Mouse (Mus musculus) forebrain, embryonic 10.5 days (tissue): Measurements from ENCODE around the gene Abr. TPM values are rescaled to one million over a fixed set of nuclear protein-coding genes. Genes with fewer than 3 reads are reported as not detected.

Experiments
- DNase-seq: peaks from one replicate; pipeline ENCODE4 v3.0.0-alpha.2; 2017; ENCODE audit warnings: low spot score; ENCODE audit errors: extremely low spot score
- H3K27ac ChIP-seq: fragments of 300-500 bp; sonication (generic); 2 replicates; pipeline ENCODE4 v1.5.1; 2016; ENCODE audit warnings: mild to moderate bottlenecking
- H3K27me3 ChIP-seq: fragments of 300-500 bp; sonication (generic); 2 replicates; pipeline ENCODE4 v1.6.1; 2016; ENCODE audit warnings: mild to moderate bottlenecking; ENCODE audit not compliant: poor library complexity, severe bottlenecking
- H3K36me3 ChIP-seq: fragments of 300-500 bp; sonication (generic); replicated peaks from 2 replicates; pipeline ENCODE4 v1.6.1; 2016; ENCODE audit warnings: mild to moderate bottlenecking, moderate library complexity
- H3K4me1 ChIP-seq: fragments of 300-500 bp; sonication (generic); 2 replicates; pipeline ENCODE4 v1.6.1; 2016
- H3K4me3 ChIP-seq: fragments of 300-500 bp; sonication (generic); 2 replicates; pipeline ENCODE4 v1.5.1; 2016; ENCODE audit warnings: mild to moderate bottlenecking, moderate library complexity
- H3K9me3 ChIP-seq: fragments of 300-500 bp; sonication (generic); 2 replicates; pipeline ENCODE4 v1.6.1; 2016; ENCODE audit warnings: mild to moderate bottlenecking, moderate library complexity
- WGBS: fragments of 180-500 bp; shearing (Covaris S2); methylation state at CpG from one replicate; pipeline ENCODE4 v1.1.7; 2016; 5-methylcytosine and 5-hydroxymethylcytosine counted together
- polyA plus RNA-seq: library from polyadenylated mRNA; unstranded; fragments of >200 nt; fragmentation: Nextera tagmentation; extraction: Ambion mirVana; gene quantifications from 2 replicates; pipeline ENCODE4 v1.2.1, GENCODE M21; 2016

The Abr gene
- 25.8 and 27.0 TPM in 2 replicates for polyA plus RNA-seq

DNA sequence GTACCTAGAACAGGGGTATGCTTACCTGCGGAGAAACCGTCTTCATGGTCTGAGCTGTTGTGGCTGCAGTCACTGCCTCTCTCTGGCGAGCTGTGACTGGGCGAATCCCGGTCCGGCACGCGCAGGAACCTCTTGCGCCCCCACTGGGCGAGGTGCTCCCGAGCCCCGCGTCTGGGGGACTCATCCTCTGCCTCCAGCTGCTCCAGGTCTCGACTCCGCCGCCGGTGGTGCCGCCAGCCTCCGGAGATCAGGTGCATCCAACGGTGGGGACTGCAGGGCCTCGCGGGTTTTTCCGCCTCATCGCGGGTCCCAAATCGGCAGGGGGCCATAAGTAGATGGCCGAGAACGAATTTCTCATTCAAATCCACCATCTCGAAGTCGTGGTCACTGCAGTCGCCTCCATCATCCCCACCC is at the start of gene Abr:
TSS of gene Abr (minus strand) at position 163 of the 414 bp plus-strand sequence.
- under 1% methylated on average over 31 of the region's 31 CpGs for WGBS
- H3K27ac ChIP-seq, result peak within 1 kb of the TSS; percentile 88

GRCm38 (mm10) chr11:76667807-76668206 is 45.7 kb upstream of the Abr start:
- no peaks in the 10 kb centered on the region for H3K9me3 ChIP-seq
- DNase-seq, result no peak
- H3K27me3 ChIP-seq, result peaks cover 96% of the 10 kb centered on the region
- H3K36me3 ChIP-seq, result no peaks in the 10 kb centered on the region
- 32% methylated on average over 4 of the region's 4 CpGs for WGBS
- peaks cover 23% of the 10 kb centered on the region for H3K4me1 ChIP-seq
- H3K4me3 ChIP-seq, result no peak overlapping the region
- no peak overlapping the region for H3K27ac ChIP-seq

More for the DNA sequence above, at the start of gene Abr:
- Histone ChIP-seq H3K36me3 (no peaks in the 10 kb centered on the region), H3K4me1 (peaks cover 37% of the 10 kb centered on the region), H3K4me3 (peak within 1 kb of the TSS; percentile 78), H3K9me3 (no peaks in the 10 kb centered on the region), H3K27me3 (peaks cover 69% of the 10 kb centered on the region)
- peak; percentile 60 for DNase-seq

DNA sequence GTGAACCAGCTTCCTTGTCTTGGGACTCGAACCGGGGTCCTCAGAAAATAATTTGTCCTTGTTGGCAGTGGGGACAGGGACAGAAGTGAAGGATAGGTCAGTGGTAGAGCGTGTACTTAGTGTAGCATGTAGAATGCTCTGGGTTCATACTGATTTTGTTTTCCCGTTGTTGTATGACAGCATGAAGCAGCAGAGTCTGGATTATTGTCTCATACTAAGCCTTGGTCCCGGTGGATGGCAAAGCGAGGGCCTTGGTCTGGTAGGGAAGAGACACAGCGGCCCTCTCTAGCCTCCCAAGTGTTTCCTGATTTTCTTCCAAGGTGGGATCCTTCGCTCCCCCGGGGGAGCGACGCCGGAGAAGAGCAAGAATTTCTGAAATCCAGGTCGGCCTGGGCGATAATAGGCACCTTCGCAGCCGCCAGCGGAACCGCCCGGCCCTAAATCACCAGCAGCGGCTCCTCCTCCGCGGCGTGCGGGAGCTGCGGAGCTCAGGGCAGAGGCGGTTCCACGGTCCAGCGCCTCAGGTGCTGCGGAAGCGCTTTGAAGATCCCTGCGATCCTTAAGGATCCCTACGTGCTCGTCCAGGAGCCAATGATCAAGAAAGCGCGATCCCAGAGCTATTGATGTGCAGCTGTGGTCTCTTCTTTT is 44.0 kb upstream of the Abr start:
- no peak for DNase-seq
- Histone ChIP-seq H3K36me3 (no peaks in the 10 kb centered on the region), H3K9me3 (no peaks in the 10 kb centered on the region), H3K4me1 (peaks cover 23% of the 10 kb centered on the region), H3K27ac (no peak overlapping the region), H3K4me3 (peak overlapping the region; percentile 44), H3K27me3 (peaks cover 79% of the 10 kb centered on the region)
- 7% methylated on average over 35 of the region's 35 CpGs for WGBS

DNA sequence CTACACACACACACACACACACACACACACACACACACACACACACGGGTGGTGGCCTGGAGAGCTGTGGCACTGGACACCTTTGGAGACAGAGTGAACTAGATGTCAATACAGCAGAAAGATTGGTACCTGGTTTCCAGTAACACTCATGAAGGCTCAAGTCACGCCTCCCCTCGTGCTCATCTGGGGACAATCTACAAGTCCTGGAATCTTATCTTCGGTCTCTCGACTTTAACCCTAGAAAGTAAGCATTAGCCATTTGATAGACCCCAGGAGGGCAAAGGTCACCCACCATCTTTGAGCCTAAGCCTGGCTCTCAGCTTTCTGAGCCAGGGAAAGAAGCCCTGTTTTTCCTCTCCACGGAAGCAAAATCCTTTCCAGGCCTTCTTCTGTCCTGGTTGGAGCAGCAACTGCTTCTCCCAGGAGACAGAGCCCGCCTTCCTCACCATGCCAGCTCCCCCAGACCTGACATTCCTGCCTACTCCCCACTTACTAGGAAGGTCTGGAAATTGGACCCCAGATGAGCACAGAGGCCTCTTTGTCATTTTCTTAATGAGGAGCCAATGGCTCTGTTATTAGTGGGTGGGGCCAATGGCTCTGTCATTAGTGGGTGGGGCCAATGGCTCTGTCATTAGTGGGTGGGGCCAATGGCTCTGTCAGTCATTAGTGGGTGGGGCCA is 39.8 kb upstream of the Abr start:
- Histone ChIP-seq H3K4me1 (peaks cover 26% of the 10 kb centered on the region), H3K36me3 (no peaks in the 10 kb centered on the region), H3K27ac (no peak overlapping the region), H3K27me3 (peaks cover 45% of the 10 kb centered on the region), H3K9me3 (no peaks in the 10 kb centered on the region), H3K4me3 (no peak overlapping the region)
- WGBS, result 70% methylated on average over 7 of the region's 7 CpGs
- no peak for DNase-seq

DNA sequence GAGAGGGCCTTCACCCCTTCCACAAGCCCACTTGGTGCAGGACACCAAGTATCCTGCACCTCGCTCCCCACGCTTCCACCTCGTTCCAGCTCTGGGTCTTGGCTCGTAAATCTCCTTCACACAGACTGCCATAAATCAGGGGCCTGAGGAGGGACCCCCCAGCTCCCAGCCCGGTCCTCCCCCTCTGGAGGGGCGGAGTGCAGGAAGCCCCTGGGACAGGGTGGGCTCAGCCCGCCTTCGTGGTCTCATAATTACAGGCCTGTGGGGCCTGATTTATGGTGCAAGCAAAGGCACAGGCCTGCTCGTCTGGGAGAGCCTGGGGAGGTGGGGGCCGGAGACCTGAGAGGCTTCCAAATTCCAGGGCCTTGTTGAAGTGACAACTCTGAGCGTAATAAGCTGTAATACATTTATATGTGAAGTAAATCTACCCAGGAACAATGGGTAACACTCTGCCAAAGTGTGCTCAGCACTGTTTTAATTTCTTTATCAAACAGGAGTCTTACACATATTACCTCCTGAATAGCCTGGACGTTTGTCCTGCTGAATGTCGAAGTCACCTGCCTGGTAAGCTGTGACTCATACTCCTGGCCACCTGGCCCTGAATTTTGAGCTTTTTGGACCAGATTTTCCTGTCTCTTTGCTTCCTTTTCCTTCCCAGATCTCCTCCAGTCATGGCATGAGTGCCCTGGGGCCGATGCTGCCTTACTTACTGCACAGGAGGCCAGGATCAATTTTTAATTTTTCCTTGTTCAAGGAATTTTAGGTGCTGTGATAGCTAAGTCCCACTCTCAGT is 37.2 kb upstream of the Abr start:
- Histone ChIP-seq H3K27ac (no peak overlapping the region), H3K9me3 (no peaks in the 10 kb centered on the region), H3K4me3 (no peak overlapping the region), H3K4me1 (peaks cover 19% of the 10 kb centered on the region), H3K27me3 (peaks cover 23% of the 10 kb centered on the region), H3K36me3 (no peaks in the 10 kb centered on the region)
- WGBS, result 85% methylated on average over 14 of the region's 14 CpGs
- no peak for DNase-seq

GRCm38 (mm10) chr11:76657450-76657970 is 35.4 kb upstream of the Abr start:
- Histone ChIP-seq H3K36me3 (no peaks in the 10 kb centered on the region), H3K27me3 (peaks cover 12% of the 10 kb centered on the region; the same call in 1 of the 2 replicates), H3K9me3 (no peaks in the 10 kb centered on the region), H3K4me1 (peaks cover 20% of the 10 kb centered on the region), H3K27ac (no peak overlapping the region), H3K4me3 (no peak overlapping the region)
- 47% methylated on average over 4 of the region's 4 CpGs for WGBS
- no peak for DNase-seq

GRCm38 (mm10) chr11:76655106-76655505 is 33.0 kb upstream of the Abr start:
- 8% methylated on average over 10 of the region's 10 CpGs for WGBS
- H3K4me1 ChIP-seq, result peaks cover 18% of the 10 kb centered on the region
- peak overlapping the region; percentile 36 for H3K4me3 ChIP-seq
- no peaks in the 10 kb centered on the region for H3K9me3 ChIP-seq
- no peak overlapping the region for H3K27ac ChIP-seq
- DNase-seq, result no peak
- H3K27me3 ChIP-seq, result peaks cover 35% of the 10 kb centered on the region
- no peaks in the 10 kb centered on the region for H3K36me3 ChIP-seq

DNA sequence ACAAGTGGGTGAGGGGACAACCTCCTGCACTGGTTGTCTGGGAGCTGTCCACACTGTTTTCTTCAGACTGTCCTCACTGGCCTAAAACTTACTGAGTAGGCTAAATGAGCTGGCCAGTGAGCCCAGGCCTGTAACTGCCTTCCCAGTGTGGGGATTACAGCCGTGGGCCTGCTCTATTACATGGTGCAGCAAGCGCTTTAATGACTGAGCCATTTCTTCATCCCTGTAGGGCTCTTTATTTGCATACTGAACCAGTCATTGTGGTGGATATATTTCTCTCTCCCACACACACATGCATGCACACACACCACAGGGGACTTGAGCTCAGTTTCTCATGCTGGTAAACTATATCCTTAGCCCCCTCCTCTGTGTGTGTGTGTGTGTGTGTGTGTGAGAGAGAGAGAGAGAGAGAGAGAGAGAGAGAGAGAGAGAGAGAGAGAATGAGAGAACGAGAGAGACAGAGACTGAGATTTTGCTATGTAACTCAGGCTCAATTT is 30.8 kb upstream of the Abr start:
- no peaks in the 10 kb centered on the region for H3K36me3 ChIP-seq
- peaks cover 55% of the 10 kb centered on the region for H3K27me3 ChIP-seq
- H3K4me1 ChIP-seq, result peaks cover 15% of the 10 kb centered on the region
- H3K4me3 ChIP-seq, result no peak overlapping the region
- H3K9me3 ChIP-seq, result no peaks in the 10 kb centered on the region
- DNase-seq, result no peak
- WGBS, result 62% methylated on average over 3 of the region's 3 CpGs
- H3K27ac ChIP-seq, result no peak overlapping the region

GRCm38 (mm10) chr11:76650862-76651560 is 28.9 kb upstream of the Abr start:
- 70% methylated on average over 14 of the region's 14 CpGs for WGBS

GRCm38 (mm10) chr11:76647500-76647899 is 25.4 kb upstream of the Abr start:
- H3K27ac ChIP-seq, result no peak overlapping the region

More at GRCm38 (mm10) chr11:76650862-76651560, 28.9 kb upstream of the Abr start:
- peaks cover 58% of the 10 kb centered on the region for H3K27me3 ChIP-seq
- H3K4me1 ChIP-seq, result peaks cover 27% of the 10 kb centered on the region
- no peak for DNase-seq
- no peak overlapping the region for H3K4me3 ChIP-seq
- no peaks in the 10 kb centered on the region for H3K36me3 ChIP-seq
- H3K9me3 ChIP-seq, result no peaks in the 10 kb centered on the region
- H3K27ac ChIP-seq, result no peak overlapping the region

GRCm38 (mm10) chr11:76647062-76647461 is 24.9 kb upstream of the Abr start:
- Histone ChIP-seq H3K4me3 (peak overlapping the region; percentile 36), H3K27ac (no peak overlapping the region), H3K4me1 (peaks cover 38% of the 10 kb centered on the region), H3K27me3 (peaks cover 90% of the 10 kb centered on the region), H3K36me3 (no peaks in the 10 kb centered on the region), H3K9me3 (no peaks in the 10 kb centered on the region)
- peak; percentile 32 for DNase-seq
- WGBS, result 3% methylated on average over 7 of the region's 7 CpGs

More at GRCm38 (mm10) chr11:76647500-76647899, 25.4 kb upstream of the Abr start:
- Histone ChIP-seq H3K4me3 (peak overlapping the region; percentile 36), H3K4me1 (peaks cover 42% of the 10 kb centered on the region), H3K36me3 (no peaks in the 10 kb centered on the region), H3K9me3 (no peaks in the 10 kb centered on the region), H3K27me3 (peaks cover 90% of the 10 kb centered on the region)
- WGBS, result 6% methylated on average over 9 of the region's 9 CpGs
- peak; percentile 83 for DNase-seq

GRCm38 (mm10) chr11:76645955-76646354 is 23.8 kb upstream of the Abr start:
- peaks cover 81% of the 10 kb centered on the region for H3K27me3 ChIP-seq
- peaks cover 38% of the 10 kb centered on the region for H3K4me1 ChIP-seq
- no peaks in the 10 kb centered on the region for H3K9me3 ChIP-seq
- H3K4me3 ChIP-seq, result peak overlapping the region; percentile 45
- under 1% methylated on average over 19 of the region's 19 CpGs for whole genome bisulfite sequencing
- H3K36me3 ChIP-seq, result no peaks in the 10 kb centered on the region
- H3K27ac ChIP-seq, result no peak overlapping the region
- DNase-seq, result peak; percentile 89
